Mouse (Mus musculus): ENCODE measurements around the gene Pp2d1.

GRCm38 (mm10) chr17:53468697-53469096 is 70.6 kb downstream of the Pp2d1 start:
- TF ChIP-seq BHLHE40 (IDR thresholded peaks at IDR 0.05; ENCODE audit: low read depth, low read length) (no peak), POLR2A (IDR thresholded peaks at IDR 0.05; ENCODE audit: low read depth, low read length) (no peak), CHD1 (IDR thresholded peaks at IDR 0.05; ENCODE audit: low read depth, low read length) (no peak)

Measured in CH12.LX (cell line).